Mouse (Mus musculus) hindbrain, embryonic 14.5 days (tissue): ENCODE results near the gene Tmem262. TPM values are rescaled to one million over a fixed set of nuclear protein-coding genes. Genes with fewer than 3 reads are reported as not detected.
A peak's percentile ranks its signal among the peaks of the same experiment; 100 is the strongest.
"Not testable (repeated sequence)": the region's sequence is repeated elsewhere in the genome, so short reads cannot be mapped to it uniquely, and the experiment has no call there.

ENCODE experiments used
- ATAC-seq: fragments of 200-750 bp; cut with Nextera tagmentation; 2 replicates; pipeline ENCODE4 v1.8.0; 2017; ENCODE audit warnings: moderate number of reproducible peaks, mild to moderate bottlenecking, moderate TSS enrichment, moderate library complexity; ENCODE audit not compliant: low FRiP score
- DNase-seq: peaks from one replicate; pipeline ENCODE4 v3.0.0-alpha.2; 2015; ENCODE audit warnings: low spot score
- H3K27ac ChIP-seq: fragments of 300-500 bp; sonication (generic); 2 replicates; pipeline ENCODE4 v1.5.1; 2014; ENCODE audit warnings: mild to moderate bottlenecking, moderate library complexity
- H3K27me3 ChIP-seq: fragments of 300-500 bp; sonication (generic); 2 replicates; pipeline ENCODE4 v1.6.1; 2014; ENCODE audit warnings: mild to moderate bottlenecking, low read length, mixed read lengths; ENCODE audit not compliant: control insufficient read depth, insufficient read depth
- H3K36me3 ChIP-seq: fragments of 300-500 bp; sonication (generic); replicated peaks from 2 replicates; pipeline ENCODE4 v1.6.1; 2014; ENCODE audit not compliant: control insufficient read depth, insufficient read depth
- H3K4me1 ChIP-seq: fragments of 300-500 bp; sonication (generic); replicated peaks from 2 replicates; pipeline ENCODE4 v1.6.1; 2014; ENCODE audit warnings: antibody characterized with exemption, low read length, mixed read lengths; ENCODE audit not compliant: control insufficient read depth, insufficient read depth
- H3K4me2 ChIP-seq: fragments of 300-500 bp; sonication (generic); replicated peaks from 2 replicates; pipeline ENCODE4 v1.6.1; 2014; ENCODE audit warnings: mild to moderate bottlenecking, moderate library complexity
- H3K4me3 ChIP-seq: fragments of 300-500 bp; sonication (generic); replicated peaks from 2 replicates; pipeline ENCODE4 v1.5.1; 2014; ENCODE audit warnings: mild to moderate bottlenecking, low read length
- H3K9ac ChIP-seq: fragments of 300-500 bp; sonication (generic); 2 replicates; pipeline ENCODE4 v1.6.1; 2014
- H3K9me3 ChIP-seq: fragments of 300-500 bp; sonication (generic); 2 replicates; pipeline ENCODE4 v1.6.1; 2016; ENCODE audit warnings: low read length; ENCODE audit not compliant: control insufficient read depth
- WGBS: fragments of 180-500 bp; shearing (Covaris S2); extraction: QIAGEN DNeasy Blood & Tissue Kit; methylation state at CpG from one replicate; pipeline ENCODE4 v1.1.7; 2014; 5-methylcytosine and 5-hydroxymethylcytosine counted together
- polyA plus RNA-seq: library from polyadenylated mRNA; unstranded; fragments of >200 nt; fragmentation: Nextera tagmentation; extraction: Ambion mirVana; gene quantifications from 2 replicates; pipeline ENCODE4 v1.2.1, GENCODE M21; 2014

The Tmem262 gene
- polyA plus RNA-seq: not detected in 2 replicates

- no peaks in the 10 kb centered on the region for H3K27me3 ChIP-seq
- WGBS: 97% methylated on average over 12 of the region's 12 CpGs
- peaks cover 19% of the 10 kb centered on the region for H3K4me1 ChIP-seq
- DNase-seq: no peak
- no peak within 1 kb of the TSS for H3K4me3 ChIP-seq
- H3K27ac ChIP-seq: no peak within 1 kb of the TSS
- peaks cover 42% of the 10 kb centered on the region for H3K36me3 ChIP-seq
- no peak for ATAC-seq
- H3K9ac ChIP-seq: no peak within 1 kb of the TSS
- no peak within 1 kb of the TSS for H3K4me2 ChIP-seq
- H3K9me3 ChIP-seq: no peaks in the 10 kb centered on the region
Observed at GRCm38 (mm10) chr19:6079983-6080480, at the start of gene Tmem262. Gene Tmem262, plus strand, starts transcription at chr19:6080033.

- H3K9ac ChIP-seq: no peak overlapping the region
- no peaks in the 10 kb centered on the region for H3K36me3 ChIP-seq
- no peak overlapping the region for H3K4me3 ChIP-seq
- H3K4me1 ChIP-seq: no peaks in the 10 kb centered on the region
- H3K9me3 ChIP-seq: no peaks in the 10 kb centered on the region
- WGBS: 74% methylated on average over 14 of the region's 14 CpGs
- no peaks in the 10 kb centered on the region for H3K27me3 ChIP-seq
- no peak for DNase-seq
- no peak for ATAC-seq
- no peak overlapping the region for H3K27ac ChIP-seq
- no peak overlapping the region for H3K4me2 ChIP-seq
Observed at GRCm38 (mm10) chr19:6030520-6031280, 49.1 kb upstream of the Tmem262 start.

GRCm38 (mm10) chr19:6035966-6036585 is 43.8 kb upstream of the Tmem262 start:
- Histone ChIP-seq H3K9me3 (no peaks in the 10 kb centered on the region), H3K4me3 (no peak overlapping the region), H3K4me1 (no peaks in the 10 kb centered on the region), H3K27me3 (no peaks in the 10 kb centered on the region), H3K36me3 (no peaks in the 10 kb centered on the region), H3K4me2 (no peak overlapping the region), H3K9ac (no peak overlapping the region), H3K27ac (no peak overlapping the region)
- ATAC-seq (no peak), DNase-seq (no peak)
- 79% methylated on average over 9 of the region's 9 CpGs for WGBS

GRCm38 (mm10) chr19:6037695-6038094 is 42.1 kb upstream of the Tmem262 start:
- H3K4me1 ChIP-seq: no peaks in the 10 kb centered on the region
- H3K9me3 ChIP-seq: no peaks in the 10 kb centered on the region
- no peaks in the 10 kb centered on the region for H3K36me3 ChIP-seq
- H3K27me3 ChIP-seq: no peaks in the 10 kb centered on the region
- ATAC-seq: no peak
- no peak for DNase-seq
- no peak overlapping the region for H3K27ac ChIP-seq
- H3K4me3 ChIP-seq: no peak overlapping the region
- no peak overlapping the region for H3K9ac ChIP-seq
- no peak overlapping the region for H3K4me2 ChIP-seq

GRCm38 (mm10) chr19:6038326-6038725 is 41.5 kb upstream of the Tmem262 start:
- 85% methylated on average over 7 of the region's 7 CpGs for WGBS
- no peak overlapping the region for H3K27ac ChIP-seq

GRCm38 (mm10) chr19:6040002-6040401 is 39.8 kb upstream of the Tmem262 start:
- Histone ChIP-seq H3K27me3 (no peaks in the 10 kb centered on the region), H3K4me2 (no peak overlapping the region), H3K27ac (no peak overlapping the region), H3K4me3 (no peak overlapping the region), H3K9ac (no peak overlapping the region), H3K4me1 (peaks cover 2% of the 10 kb centered on the region), H3K36me3 (no peaks in the 10 kb centered on the region), H3K9me3 (no peaks in the 10 kb centered on the region)
- no peak for ATAC-seq
- no peak for DNase-seq

More at GRCm38 (mm10) chr19:6038326-6038725, 41.5 kb upstream of the Tmem262 start:
- Histone ChIP-seq H3K27me3 (no peaks in the 10 kb centered on the region), H3K4me2 (no peak overlapping the region), H3K9me3 (no peaks in the 10 kb centered on the region), H3K9ac (no peak overlapping the region), H3K4me1 (no peaks in the 10 kb centered on the region), H3K4me3 (no peak overlapping the region), H3K36me3 (no peaks in the 10 kb centered on the region)
- no peak for ATAC-seq
- no peak for DNase-seq

- H3K4me2 ChIP-seq: no peak overlapping the region
- H3K9ac ChIP-seq: peak overlapping the region; percentile 24; the same call in 1 of the 2 replicates
- DNase-seq: no peak
- no peak for ATAC-seq
- H3K27ac ChIP-seq: no peak overlapping the region
- H3K9me3 ChIP-seq: no peaks in the 10 kb centered on the region
- no peaks in the 10 kb centered on the region for H3K36me3 ChIP-seq
- peaks cover 10% of the 10 kb centered on the region for H3K4me1 ChIP-seq
- 76% methylated on average over 9 of the region's 9 CpGs for WGBS
- no peak overlapping the region for H3K4me3 ChIP-seq
- H3K27me3 ChIP-seq: no peaks in the 10 kb centered on the region
Observed at GRCm38 (mm10) chr19:6042293-6042692, 37.5 kb upstream of the Tmem262 start.

GRCm38 (mm10) chr19:6044102-6044501 is 35.7 kb upstream of the Tmem262 start:
- not testable (repeated sequence) for ATAC-seq, H3K4me2 ChIP-seq, H3K9me3 ChIP-seq, H3K27me3 ChIP-seq, H3K9ac ChIP-seq, H3K4me3 ChIP-seq, H3K27ac ChIP-seq
- 67% methylated on average over 4 of the region's 4 CpGs for WGBS
- Histone ChIP-seq H3K4me1 (peaks cover 21% of the 10 kb centered on the region), H3K36me3 (peaks cover 12% of the 10 kb centered on the region)
- DNase-seq: peak; percentile 62

GRCm38 (mm10) chr19:6045366-6046293 is 34.2 kb upstream of the Tmem262 start:
- DNase-seq (no peak), ATAC-seq (peak; percentile 31)
- 22% methylated on average over 20 of the region's 20 CpGs for WGBS

More at GRCm38 (mm10) chr19:6045366-6046293, 34.2 kb upstream of the Tmem262 start:
- H3K4me1 ChIP-seq: peaks cover 21% of the 10 kb centered on the region
- peak overlapping the region; percentile 98 for H3K4me3 ChIP-seq
- H3K27ac ChIP-seq: peak overlapping the region; percentile 99
- peaks cover 28% of the 10 kb centered on the region for H3K36me3 ChIP-seq
- H3K4me2 ChIP-seq: peak overlapping the region; percentile 98
- no peaks in the 10 kb centered on the region for H3K27me3 ChIP-seq
- H3K9ac ChIP-seq: peak overlapping the region; percentile 85
- no peaks in the 10 kb centered on the region for H3K9me3 ChIP-seq
